Mouse (Mus musculus) Patski (cell line): ENCODE measurements around the gene Cyp3a25. TPM values are rescaled to one million over a fixed set of nuclear protein-coding genes. Genes with fewer than 3 reads are reported as not detected.
"Not testable (repeated sequence)": the region's sequence is repeated elsewhere in the genome, so short reads cannot be mapped to it uniquely, and the experiment has no call there.

ENCODE experiments used
- ATAC-seq: fragments of 100-300 bp; one replicate; pipeline ENCODE4 v1.8.0; 2021
- CTCF ChIA-PET: fragments of 350-600 bp; sonication (Branson Sonifier 250); formaldehyde crosslinking; loops from one replicate; lab custom pipeline; 2022; ENCODE audit warnings: inconsistent platforms; lab: Charles Lee
- POLR2A ChIA-PET: fragments of 350-600 bp; sonication (Branson Sonifier 250); formaldehyde crosslinking; loops from one replicate; lab custom pipeline; 2022; ENCODE audit warnings: antibody characterized with exemption, inconsistent platforms; lab: Charles Lee
- DNase-seq: peaks from one replicate; pipeline ENCODE4 v3.0.0-alpha.2; 2011; ENCODE audit warnings: low read depth, low spot score
- H3K27me3 ChIP-seq: fragments of 371-371 bp; one replicate; pipeline ENCODE4 v1.5.1; 2021
- CTCF ChIP-seq: fragments of 100-300 bp; IDR thresholded peaks from one replicate; pipeline ENCODE4 v1.5.1; 2021
- in situ Hi-C: fragments of 300-500 bp; cut with MboI; formaldehyde crosslinking; loops from 3 replicates; pipeline ENCODE4 v1.11.1; 2018; ENCODE audit warnings: low pct_unique_long_range_greater_than_20kb, mixed read lengths
- polyA plus RNA-seq: library from polyadenylated mRNA; unstranded; gene quantifications from one replicate; pipeline ENCODE4 v1.2.3, GENCODE M21; 2021

Cyp3a25 gene
- not detected for polyA plus RNA-seq

- in situ Hi-C loops, CTCF ChIA-PET: not testable (repeated sequence)
Measured at GRCm38 (mm10) chr5:146009509-146009908, at the start of gene Cyp3a25. Gene Cyp3a25 (minus strand): TSS chr5:146009618.

GRCm38 (mm10) chr5:146021136-146021535, 11.7 kb upstream of the Cyp3a25 start:
- ChIA-PET CTCF (no interaction called here), POLR2A (no interaction called here)
- in situ Hi-C loops, result no loop called here
- ATAC-seq, result no peak
- H3K27me3 ChIP-seq, result no peaks in the 10 kb centered on the region
- no peak for TF ChIP-seq CTCF
- DNase-seq, result no peak

More at GRCm38 (mm10) chr5:146009509-146009908, at the start of gene Cyp3a25:
- H3K27me3 ChIP-seq, DNase-seq, POLR2A ChIA-PET, ATAC-seq: not testable (repeated sequence)

- DNase-seq (no peak), ATAC-seq (no peak)
- CTCF ChIA-PET, result no interaction called here
Measured at GRCm38 (mm10) chr5:146018275-146018674, 8.9 kb upstream of the Cyp3a25 start.

GRCm38 (mm10) chr5:146011251-146011650, 1.8 kb upstream of the Cyp3a25 start:
- CTCF ChIA-PET, result no interaction called here
- H3K27me3 ChIP-seq, result no peaks in the 10 kb centered on the region
- no peak for DNase-seq
- ATAC-seq, result no peak
- no peak for TF ChIP-seq CTCF
- POLR2A ChIA-PET, result no interaction called here
- in situ Hi-C loops, result no loop called here

More at GRCm38 (mm10) chr5:146018275-146018674, 8.9 kb upstream of the Cyp3a25 start:
- POLR2A ChIA-PET, result no interaction called here
- no peaks in the 10 kb centered on the region for H3K27me3 ChIP-seq
- TF ChIP-seq CTCF, result no peak
- in situ Hi-C loops, result no loop called here

GRCm38 (mm10) chr5:145967080-145967479, 42.3 kb downstream of the Cyp3a25 start:
- ATAC-seq, result no peak

More at GRCm38 (mm10) chr5:145967080-145967479, 42.3 kb downstream of the Cyp3a25 start:
- no peak for DNase-seq
- ChIA-PET POLR2A (no interaction called here), CTCF (no interaction called here)
- in situ Hi-C loops, result no loop called here
- H3K27me3 ChIP-seq, result no peaks in the 10 kb centered on the region
- TF ChIP-seq CTCF, result no peak

Other genes starting within 250 kb of the Cyp3a25 start
- gene Cyp3a44, start 203.7 kb downstream of the Cyp3a25 start, polyA plus RNA-seq, result not detected
- not detected for gene Cyp3a11, start 129.7 kb downstream of the Cyp3a25 start, polyA plus RNA-seq
- not detected for gene Cyp3a59, start 69.6 kb upstream of the Cyp3a25 start, polyA plus RNA-seq
- not detected for gene Gm5565, start 150.9 kb upstream of the Cyp3a25 start, polyA plus RNA-seq
- not detected for gene Gm6309, start 161.1 kb upstream of the Cyp3a25 start, polyA plus RNA-seq
- not detected for gene 1700001J03Rik, start 175.7 kb upstream of the Cyp3a25 start, polyA plus RNA-seq
- gene Rnf6, start 211.9 kb upstream of the Cyp3a25 start, polyA plus RNA-seq, result 82.9 TPM
- gene Cdk8, start 221.6 kb upstream of the Cyp3a25 start, polyA plus RNA-seq, result 44.3 TPM